Mouse (Mus musculus): ENCODE data around the gene Tm9sf2.

DNA sequence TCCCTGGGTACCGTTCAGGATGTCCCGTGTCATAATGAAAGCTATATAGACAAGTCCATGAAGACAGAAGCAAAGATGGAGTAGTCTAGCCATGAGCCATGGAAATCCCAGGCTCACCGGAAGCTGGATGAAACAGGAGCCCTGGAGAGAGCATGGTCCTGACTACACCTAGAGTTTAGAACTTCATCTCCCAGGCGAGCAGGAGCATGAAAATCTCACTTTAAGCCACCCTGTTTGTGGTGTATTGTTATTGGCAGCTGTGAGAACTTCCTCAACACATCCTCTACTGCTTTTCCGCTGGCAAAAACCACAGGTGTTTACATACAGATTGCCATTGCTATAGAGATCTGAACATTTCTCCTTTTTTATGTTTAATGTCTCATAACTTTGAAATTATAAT lies 43.2 kb upstream of the Tm9sf2 start:
- no peak for TF ChIP-seq POLR2A (IDR thresholded peaks at IDR 0.05; ENCODE audit: control insufficient read depth, low read depth, low read length)
- no peak for TF ChIP-seq CTCF (IDR thresholded peaks at IDR 0.05; ENCODE audit: control insufficient read depth, insufficient read depth, insufficient replicate concordance, low read depth, low read length)

All from testis, adult 2 months (tissue).